Mouse (Mus musculus) lung, postnatal 0 days (tissue): ENCODE data around the gene Boll. TPM values are rescaled to one million over a fixed set of nuclear protein-coding genes. Genes with fewer than 3 reads are reported as not detected.
A peak's percentile ranks its signal among the peaks of the same experiment; 100 is the strongest.
"Not testable (repeated sequence)": the region's sequence is repeated elsewhere in the genome, so short reads cannot be mapped to it uniquely, and the experiment has no call there.

Experiments used
- ATAC-seq: fragments of 200-750 bp; cut with Nextera tagmentation; 2 replicates; pipeline ENCODE4 v1.8.0; 2017; ENCODE audit warnings: moderate library complexity
- DNase-seq: peaks from one replicate; pipeline ENCODE4 v3.0.0-alpha.2; 2016; ENCODE audit warnings: low spot score
- H3K27ac ChIP-seq: fragments of 300-500 bp; sonication (generic); 2 replicates; pipeline ENCODE4 v1.5.1; 2014; ENCODE audit warnings: antibody characterized with exemption, mild to moderate bottlenecking, low read length, mixed read lengths
- H3K27me3 ChIP-seq: fragments of 300-500 bp; sonication (generic); replicated peaks from 2 replicates; pipeline ENCODE4 v1.6.1; 2014; ENCODE audit warnings: low read length, mixed read lengths; ENCODE audit not compliant: insufficient read depth
- H3K36me3 ChIP-seq: fragments of 300-500 bp; sonication (generic); 2 replicates; pipeline ENCODE4 v1.6.1; 2014; ENCODE audit warnings: low read length, mixed read lengths; ENCODE audit not compliant: insufficient read depth
- H3K4me1 ChIP-seq: fragments of 300-500 bp; sonication (generic); 2 replicates; pipeline ENCODE4 v1.6.1; 2014; ENCODE audit warnings: antibody characterized with exemption, low read depth, low read length, mixed read lengths; ENCODE audit not compliant: insufficient read depth
- H3K4me2 ChIP-seq: fragments of 300-500 bp; sonication (generic); replicated peaks from 2 replicates; pipeline ENCODE4 v1.6.1; 2014; ENCODE audit warnings: low read depth, mild to moderate bottlenecking, low read length, moderate library complexity, mixed read lengths
- H3K4me3 ChIP-seq: fragments of 300-500 bp; sonication (generic); 2 replicates; pipeline ENCODE4 v1.5.1; 2014; ENCODE audit warnings: low read depth, low read length
- H3K9ac ChIP-seq: fragments of 300-500 bp; sonication (generic); replicated peaks from 2 replicates; pipeline ENCODE4 v1.6.1; 2014; ENCODE audit warnings: low read depth, mild to moderate bottlenecking
- H3K9me3 ChIP-seq: fragments of 300-500 bp; sonication (generic); 2 replicates; pipeline ENCODE4 v1.6.1; 2016; ENCODE audit warnings: low read length, mixed read lengths
- CTCF ChIP-seq: IDR thresholded peaks from 2 replicates; pipeline ENCODE4 v1.5.1; 2016; ENCODE audit warnings: antibody characterized with exemption, mild to moderate bottlenecking
- EP300 ChIP-seq: IDR thresholded peaks from 2 replicates; pipeline ENCODE4 v1.6.1; 2016; ENCODE audit warnings: antibody characterized with exemption, mild to moderate bottlenecking, control low read depth
- WGBS: fragments of 180-500 bp; shearing (Covaris S2); extraction: QIAGEN DNeasy Blood & Tissue Kit; methylation state at CpG from one replicate; pipeline ENCODE4 v1.1.7; 2014; 5-methylcytosine and 5-hydroxymethylcytosine counted together
- polyA plus RNA-seq: library from polyadenylated mRNA; unstranded; fragments of >200 nt; fragmentation: Nextera tagmentation; extraction: Ambion mirVana; gene quantifications from 2 replicates; pipeline ENCODE4 v1.2.1, GENCODE M21; 2015

The Boll gene
- polyA plus RNA-seq, 1 experiment from 2014 or later: 0.36 TPM

GRCm38 (mm10) chr1:55363586-55363985 lies 317 bp upstream of the Boll start:
- DNase-seq (peak; percentile 52), ATAC-seq (peak; percentile 80)
- H3K9ac ChIP-seq: no peak overlapping the region
- under 1% methylated on average over 24 of the region's 27 CpGs for WGBS
- H3K4me2 ChIP-seq: peak overlapping the region; percentile 59
- TF ChIP-seq CTCF: 0 out of 2 replicates have a peak, but pooled peaks have one; percentile 10
- no peak for TF ChIP-seq EP300
- H3K27ac ChIP-seq: no peak overlapping the region
- no peaks in the 10 kb centered on the region for H3K4me1 ChIP-seq
- no peaks in the 10 kb centered on the region for H3K36me3 ChIP-seq
- H3K27me3 ChIP-seq: 0 out of 2 replicates have a peak, but pooled peaks cover 14% of the 10 kb centered on the region
- H3K4me3 ChIP-seq: peak overlapping the region; percentile 41
- peaks cover 4% of the 10 kb centered on the region; the same call in 1 of the 2 replicates for H3K9me3 ChIP-seq

GRCm38 (mm10) chr1:55362634-55363033 lies 635 bp downstream of the Boll start:
- WGBS: 57% methylated on average over 36 of the region's 49 CpGs
- TF ChIP-seq EP300: no peak
- TF ChIP-seq CTCF: no peak
- Histone ChIP-seq H3K4me2 (peak overlapping the region; percentile 59; the same call in 1 of the 2 replicates), H3K4me3 (peak overlapping the region; percentile 41; the same call in 1 of the 2 replicates), H3K27me3 (0 out of 2 replicates have a peak, but pooled peaks cover 14% of the 10 kb centered on the region), H3K9ac (no peak overlapping the region), H3K36me3 (no peaks in the 10 kb centered on the region), H3K9me3 (peaks cover 4% of the 10 kb centered on the region; the same call in 1 of the 2 replicates), H3K27ac (no peak overlapping the region), H3K4me1 (no peaks in the 10 kb centered on the region)
- no peak for DNase-seq
- ATAC-seq: peak; percentile 38

- not testable (repeated sequence) for H3K9me3 ChIP-seq, H3K9ac ChIP-seq, ATAC-seq, H3K4me2 ChIP-seq, H3K27me3 ChIP-seq, H3K4me1 ChIP-seq, H3K4me3 ChIP-seq, H3K36me3 ChIP-seq, H3K27ac ChIP-seq, DNase-seq
- 76% methylated on average over 2 of the region's 2 CpGs for WGBS
Observed at GRCm38 (mm10) chr1:55351914-55352313, 11.4 kb downstream of the Boll start.

GRCm38 (mm10) chr1:55325496-55325895 lies 37.8 kb downstream of the Boll start:
- H3K4me3 ChIP-seq, H3K4me1 ChIP-seq, H3K27me3 ChIP-seq, H3K9me3 ChIP-seq, H3K4me2 ChIP-seq, DNase-seq, ATAC-seq, H3K36me3 ChIP-seq, H3K27ac ChIP-seq, H3K9ac ChIP-seq: not testable (repeated sequence)
- WGBS: 72% methylated on average over 5 of the region's 5 CpGs

- Histone ChIP-seq H3K4me3 (no peak overlapping the region), H3K27ac (no peak overlapping the region), H3K36me3 (no peaks in the 10 kb centered on the region), H3K4me2 (no peak overlapping the region), H3K4me1 (no peaks in the 10 kb centered on the region), H3K9me3 (no peaks in the 10 kb centered on the region), H3K9ac (no peak overlapping the region), H3K27me3 (no peaks in the 10 kb centered on the region)
- no peak for TF ChIP-seq EP300
- TF ChIP-seq CTCF: peak; percentile 55
- DNase-seq: peak; percentile 14
- no peak for ATAC-seq
Observed at GRCm38 (mm10) chr1:55301077-55301476, 62.2 kb downstream of the Boll start.

- ATAC-seq: no peak
- no peaks in the 10 kb centered on the region for H3K27me3 ChIP-seq
- 77% methylated on average over 9 of the region's 9 CpGs for WGBS
Observed at GRCm38 (mm10) chr1:55279081-55279480, 84.2 kb downstream of the Boll start.

GRCm38 (mm10) chr1:55265447-55265846 lies 97.8 kb downstream of the Boll start:
- H3K4me1 ChIP-seq: no peaks in the 10 kb centered on the region
- H3K27me3 ChIP-seq: no peaks in the 10 kb centered on the region
- H3K4me3 ChIP-seq: no peak overlapping the region
- 55% methylated on average over 2 of the region's 2 CpGs for WGBS
- no peaks in the 10 kb centered on the region for H3K36me3 ChIP-seq
- no peak overlapping the region for H3K9ac ChIP-seq
- TF ChIP-seq EP300 (no peak), CTCF (no peak; the same call in 1 of the 2 replicates)
- no peak overlapping the region for H3K4me2 ChIP-seq
- H3K27ac ChIP-seq: no peak overlapping the region
- H3K9me3 ChIP-seq: no peaks in the 10 kb centered on the region
- ATAC-seq (no peak), DNase-seq (no peak)

More at GRCm38 (mm10) chr1:55279081-55279480, 84.2 kb downstream of the Boll start:
- Histone ChIP-seq H3K4me3 (no peak overlapping the region), H3K9me3 (no peaks in the 10 kb centered on the region), H3K4me1 (no peaks in the 10 kb centered on the region), H3K9ac (no peak overlapping the region), H3K27ac (no peak overlapping the region), H3K4me2 (no peak overlapping the region), H3K36me3 (no peaks in the 10 kb centered on the region)
- TF ChIP-seq EP300: no peak
- TF ChIP-seq CTCF: no peak
- DNase-seq: no peak
